Mouse (Mus musculus): ENCODE results near the gene Acot7.

Acot7 gene

GRCm38 (mm10) chr4:152151966-152152544 lies 25.9 kb upstream of the Acot7 start, which contains the start of gene Espn:
Espn (minus strand) TSS chr4:152152371.
- DNase-seq = peak; percentile 86

DNA sequence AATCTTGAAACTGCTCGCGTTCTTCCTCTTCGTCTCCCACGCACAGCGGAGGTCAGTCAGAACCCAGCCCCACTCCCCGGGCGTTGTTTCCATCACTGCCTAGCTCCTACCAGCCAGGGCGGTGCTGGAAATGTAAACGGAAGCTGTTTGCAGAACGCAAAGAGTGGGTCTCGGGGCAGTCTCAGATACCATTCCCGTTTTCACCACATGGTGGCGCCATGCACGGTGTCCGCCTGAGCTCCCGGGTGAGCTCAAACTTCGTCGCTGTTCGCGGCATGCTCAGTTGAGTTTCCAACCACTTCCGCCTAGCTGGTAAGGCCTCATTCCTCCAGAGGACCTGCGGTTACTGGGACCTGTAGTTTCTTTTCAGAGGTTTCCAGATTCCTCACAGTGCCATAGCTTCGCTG lies 24.2 kb upstream of the Acot7 start:
- DNase-seq = peak; percentile 87

DNA sequence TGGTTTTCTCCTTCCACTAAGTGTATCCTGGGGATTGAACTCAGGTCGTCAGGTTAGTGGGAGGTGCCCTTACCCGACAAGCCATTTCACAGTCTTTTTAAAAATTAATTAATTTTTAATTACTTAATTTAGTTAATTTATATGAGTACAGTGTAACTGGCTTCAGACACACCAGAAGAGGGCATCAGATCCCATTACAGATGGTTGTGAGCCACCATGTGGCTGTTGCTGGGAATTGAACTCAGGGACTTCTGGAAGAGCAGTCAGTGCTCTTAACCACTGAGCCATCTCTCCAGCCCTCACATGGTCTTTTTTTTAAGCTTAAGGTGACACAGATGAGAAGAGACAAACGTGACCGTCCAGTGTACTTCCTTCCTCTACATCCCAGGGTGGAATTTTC lies 22.9 kb upstream of the Acot7 start:
- no peak for DNase-seq

GRCm38 (mm10) chr4:152157779-152158584 lies 20.0 kb upstream of the Acot7 start:
- peak; percentile 72 for DNase-seq

DNA sequence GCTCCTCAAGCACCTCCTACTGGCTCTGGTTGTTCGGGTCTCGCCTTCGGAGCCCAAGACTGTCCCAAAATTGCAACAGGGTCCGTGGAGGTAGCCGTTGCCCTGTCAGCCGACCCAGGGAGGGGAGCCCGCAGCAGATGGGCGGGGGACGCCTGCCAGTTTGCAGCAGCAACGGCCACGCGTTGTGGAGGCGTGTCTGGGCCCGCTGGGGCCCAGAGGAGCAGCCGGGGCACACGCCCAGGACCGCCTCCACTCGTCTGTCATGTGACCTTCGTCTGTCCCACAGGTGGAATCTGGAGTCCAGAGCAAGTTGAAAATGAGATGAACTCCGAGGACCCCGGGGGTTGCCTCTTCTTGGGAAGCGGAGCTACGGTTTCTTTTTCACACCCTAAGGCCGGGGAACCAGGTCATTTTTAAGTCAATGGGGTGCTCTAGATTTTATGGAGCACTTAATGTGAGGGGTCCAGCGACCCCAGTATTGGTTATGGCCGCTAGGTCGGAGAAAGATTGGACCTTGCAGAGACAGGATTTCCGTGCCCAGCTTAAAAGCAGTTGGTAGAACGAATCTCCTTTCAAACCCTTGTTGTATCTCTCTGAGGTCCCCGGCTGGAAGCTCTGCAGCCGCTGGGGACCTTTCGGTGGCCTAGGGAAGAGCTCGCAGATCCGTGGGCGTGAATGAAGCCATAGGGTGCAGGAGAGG lies 19.2 kb upstream of the Acot7 start, which contains the start of gene Hes2:
Hes2 (plus strand) TSS at position 283 of the 700 bp plus-strand sequence.
- DNase-seq = peak; percentile 60

DNA sequence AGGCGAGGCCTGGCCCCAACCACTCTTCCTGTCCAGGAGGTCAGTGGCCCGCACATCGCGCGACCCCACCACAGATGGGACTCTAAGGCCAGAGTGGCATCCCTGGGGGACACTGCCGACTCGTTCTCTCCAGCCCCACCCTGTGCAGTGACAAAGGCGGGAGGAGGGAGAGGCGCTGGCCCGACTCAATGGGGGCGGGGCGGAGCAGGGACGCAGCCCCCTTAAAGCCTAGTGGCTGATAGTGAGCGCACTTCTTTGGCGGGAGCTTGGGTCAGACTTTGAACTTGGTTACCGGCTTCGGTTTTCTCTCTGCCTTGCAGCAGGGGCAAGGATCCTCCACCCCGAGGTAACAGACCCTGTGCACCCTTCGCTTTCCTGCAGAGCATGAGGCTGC lies 18.7 kb upstream of the Acot7 start:
- DNase-seq = peak; percentile 60

- DNase-seq = no peak
These were observed 17.2 kb upstream of the Acot7 start for GRCm38 (mm10) chr4:152160748-152161147.

DNA sequence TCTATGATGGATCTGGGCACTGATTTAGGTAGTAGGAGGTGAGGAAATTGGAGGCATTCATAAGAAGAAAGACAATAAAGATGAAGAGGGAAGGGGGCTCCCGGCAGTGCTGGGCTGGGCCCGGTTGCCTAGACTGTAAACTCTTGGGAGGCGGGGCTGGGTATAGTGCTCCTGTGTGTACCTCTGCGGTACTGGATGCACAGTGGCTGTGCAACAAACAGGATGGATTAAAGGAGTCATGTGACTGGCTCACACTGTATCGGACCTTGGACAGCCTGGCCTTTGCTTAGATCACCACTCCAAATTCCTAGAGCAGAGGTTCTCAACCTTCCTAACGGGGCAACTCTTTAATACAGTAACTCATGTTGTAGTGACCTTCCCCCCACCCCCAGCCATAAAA lies 16.3 kb upstream of the Acot7 start:
- no peak for DNase-seq

- no peak for DNase-seq
These were observed 15.2 kb upstream of the Acot7 start for GRCm38 (mm10) chr4:152162748-152163147.

DNA sequence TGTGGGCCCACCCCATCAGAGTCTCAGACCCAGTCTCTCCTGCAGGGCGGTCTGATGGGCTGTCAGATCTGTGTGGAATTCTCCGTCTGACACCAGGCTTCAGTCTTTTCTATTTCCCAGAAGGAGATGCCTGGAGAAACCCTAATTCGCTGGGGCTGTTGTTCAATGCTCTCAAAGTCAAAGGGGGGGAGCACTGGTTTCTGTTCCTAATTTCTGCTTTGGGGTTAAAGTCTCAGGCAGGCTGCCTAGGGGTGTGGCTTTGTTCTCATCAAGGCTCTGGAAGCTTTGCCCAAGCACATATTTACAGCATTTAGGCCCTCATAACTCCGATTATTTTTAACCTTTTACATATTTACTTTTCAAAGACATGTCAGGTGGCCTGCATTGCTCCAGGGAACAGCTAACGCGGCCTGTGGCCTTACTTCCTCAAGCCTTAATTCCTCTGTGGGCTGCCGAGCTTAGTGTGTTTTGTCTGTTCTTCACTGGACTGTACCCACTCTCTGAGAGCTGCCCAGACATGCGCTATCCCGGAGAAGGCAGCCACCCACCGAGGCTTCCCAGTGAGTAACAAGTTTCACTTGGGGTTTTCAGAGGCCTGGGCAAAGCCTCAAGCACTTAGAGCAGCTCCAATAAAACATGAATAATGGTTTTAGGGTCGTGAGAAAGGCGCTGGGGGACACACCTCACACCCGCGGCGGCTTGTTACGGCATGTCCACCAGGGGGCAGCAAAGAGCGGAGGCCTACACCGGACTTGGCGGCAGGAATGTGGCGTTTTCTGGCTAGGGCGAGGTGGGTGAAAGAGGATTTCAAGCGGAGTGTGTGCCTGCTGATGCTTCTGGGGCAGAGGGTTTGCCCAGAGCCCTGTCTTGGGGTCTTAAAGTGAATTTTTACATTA lies 12.7 kb upstream of the Acot7 start:
- peak; percentile 76 for DNase-seq

- DNase-seq = peak; percentile 77
These were observed 9.9 kb upstream of the Acot7 start for GRCm38 (mm10) chr4:152168052-152168451.

GRCm38 (mm10) chr4:152169103-152169502 lies 8.8 kb upstream of the Acot7 start:
- DNase-seq = no peak

DNA sequence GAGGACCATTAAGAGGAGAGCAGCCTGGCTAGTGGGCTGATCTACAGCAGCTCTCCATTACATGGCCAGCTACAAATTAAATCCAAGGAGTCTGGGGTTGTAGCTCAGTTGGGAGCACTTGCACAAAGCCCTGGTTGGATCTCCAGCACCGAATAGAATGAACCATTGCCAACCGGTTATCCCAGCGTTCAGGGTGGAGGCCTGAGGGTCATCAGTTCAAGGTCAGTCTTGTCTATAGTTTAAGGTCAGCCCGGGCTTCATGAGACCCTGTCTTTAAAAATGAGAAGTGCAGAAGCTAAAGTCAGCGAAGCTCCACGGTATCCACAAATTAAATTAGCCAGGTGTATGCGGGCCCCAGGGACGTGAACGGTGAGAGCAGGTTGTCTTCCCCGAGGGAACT lies 7.6 kb upstream of the Acot7 start:
- DNase-seq = no peak

DNA sequence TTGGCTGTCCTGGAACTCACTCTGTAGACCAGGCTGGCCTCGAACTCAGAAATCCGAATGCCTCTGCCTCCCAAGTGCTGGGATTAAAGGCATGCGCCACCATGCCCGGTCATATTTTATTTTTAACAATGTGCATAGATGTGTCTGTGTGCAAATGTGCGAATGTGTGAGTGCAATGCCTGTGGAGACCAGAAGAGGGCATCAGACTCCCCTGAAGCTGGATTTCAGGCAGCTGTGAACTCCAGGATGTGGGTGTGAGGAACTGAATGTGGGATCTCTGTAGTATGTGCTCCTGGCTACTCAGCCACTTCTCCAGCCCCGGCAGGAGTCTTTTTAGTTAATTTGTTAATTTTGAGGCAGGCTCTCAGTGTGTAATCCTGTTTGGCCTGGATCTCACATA lies 6.4 kb upstream of the Acot7 start:
- DNase-seq = peak; percentile 47

DNA sequence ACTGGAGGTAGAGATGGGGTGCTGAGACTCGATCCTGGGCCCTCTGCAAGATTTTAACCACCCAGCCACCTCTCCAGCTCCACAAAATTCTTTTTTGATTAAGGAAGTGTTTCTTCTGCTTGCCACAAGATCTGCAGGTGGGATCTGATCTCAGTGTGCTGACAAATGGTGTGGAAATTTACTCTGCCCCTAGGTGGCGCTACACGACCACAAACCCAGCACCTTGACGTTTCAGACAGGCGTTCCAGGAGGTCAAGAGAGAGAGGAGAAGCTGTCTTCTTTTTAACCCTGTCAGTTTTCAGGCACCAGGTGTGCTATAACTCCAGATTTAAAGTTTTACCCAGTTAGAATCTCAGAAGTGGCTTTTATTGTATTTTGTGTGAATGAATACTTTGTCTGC lies 4.9 kb upstream of the Acot7 start:
- peak; percentile 86 for DNase-seq

GRCm38 (mm10) chr4:152173956-152174355 lies 4.0 kb upstream of the Acot7 start:
- no peak for DNase-seq

DNA sequence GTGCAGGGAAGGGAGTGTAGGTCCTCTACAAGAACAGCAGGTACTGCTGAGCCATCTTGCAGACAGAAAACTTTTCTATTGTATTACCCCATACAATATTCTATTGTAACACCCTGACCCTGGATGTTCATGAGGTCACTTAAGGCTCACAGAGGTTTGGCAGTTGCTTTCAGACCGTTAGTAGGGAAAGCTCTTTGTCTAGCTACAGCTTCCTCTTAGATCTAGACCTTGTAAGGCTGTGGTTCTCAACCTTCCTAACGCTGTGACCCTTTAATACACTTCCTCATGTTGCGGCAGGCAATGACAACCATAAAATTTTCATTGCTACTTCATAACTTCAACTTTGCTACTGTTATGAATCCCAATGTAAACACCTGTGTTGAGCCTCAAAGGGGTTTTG lies 1.3 kb upstream of the Acot7 start:
- DNase-seq = no peak

DNA sequence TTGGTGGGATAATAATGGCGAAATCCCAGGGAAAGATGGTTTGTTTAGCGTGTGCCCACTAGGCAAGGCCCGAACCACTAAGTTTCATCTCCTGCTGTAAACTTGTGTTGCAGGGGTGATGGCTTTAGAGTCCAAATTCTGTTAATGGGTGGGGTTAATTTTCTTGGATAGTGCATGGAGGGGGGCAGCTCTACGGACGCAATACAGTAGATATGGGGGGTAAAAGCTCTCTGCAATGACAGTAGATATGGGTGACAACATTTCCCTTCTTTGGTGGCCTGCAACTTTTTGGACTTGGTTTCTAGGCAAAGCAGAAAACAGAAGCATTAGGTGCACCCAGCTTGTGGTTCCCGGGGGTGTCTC lies 779 bp upstream of the Acot7 start:
- DNase-seq = no peak

DNA sequence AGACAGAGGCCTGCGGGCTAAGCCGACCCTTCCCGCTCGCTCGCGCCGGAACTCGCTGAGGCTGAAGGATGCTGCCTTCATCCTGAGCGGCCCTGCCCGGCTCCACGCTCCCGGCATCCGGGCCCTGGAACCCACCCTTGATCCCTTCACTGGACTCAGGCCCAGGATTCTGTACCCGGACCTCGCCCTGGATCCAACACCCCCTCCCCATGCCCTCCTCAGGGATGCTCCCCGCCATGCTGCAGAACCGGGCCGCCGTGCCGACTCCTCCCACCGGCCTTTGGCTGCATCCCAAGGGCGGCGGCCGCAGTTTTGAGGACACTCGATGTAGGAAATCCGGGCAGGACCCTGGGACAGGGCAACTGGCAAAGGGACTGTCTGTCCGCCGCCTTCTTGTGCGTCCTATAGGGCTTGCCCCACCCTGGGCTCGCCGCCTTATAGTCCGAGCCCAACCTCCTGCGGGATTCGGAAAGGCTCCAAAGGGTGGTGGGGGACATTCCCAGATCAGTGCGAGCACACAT lies 470 bp downstream of the Acot7 start:
- no peak for DNase-seq

GRCm38 (mm10) chr4:152178916-152179705 lies 1.2 kb downstream of the Acot7 start:
- no peak for DNase-seq

GRCm38 (mm10) chr4:152179946-152180660 lies 2.2 kb downstream of the Acot7 start:
- no peak for DNase-seq
